Mouse (Mus musculus): ENCODE measurements around the gene Gpd2.

Gene Gpd2

GRCm38 (mm10) chr2:57237475-57237919 lies at the start of gene Gpd2:
Gene Gpd2 (plus strand): TSS chr2:57237635.
- in situ Hi-C loops (cut with MboI; ENCODE audit: unreplicated experiment in 2 of 2) = loop anchor here (10.0 to 25.0 kb wide), 3 partner anchors 53 to 925 kb away; partner anchors contain the start of gene Nr4a2 (in 2 of the 2)

- in situ Hi-C loops (cut with MboI; ENCODE audit: unreplicated experiment in 2 of 2) = loop anchor here (10.0 kb wide), 1 partner anchor 47 kb away; the partner anchor contains the start of gene Gpd2 (in 2 of the 2)
Observed at GRCm38 (mm10) chr2:57188237-57188636, 49.2 kb upstream of the Gpd2 start.

- in situ Hi-C loops (cut with MboI; ENCODE audit: unreplicated experiment in 2 of 2) = no loop called here
Observed at GRCm38 (mm10) chr2:57190884-57191283, 46.6 kb upstream of the Gpd2 start.

DNA sequence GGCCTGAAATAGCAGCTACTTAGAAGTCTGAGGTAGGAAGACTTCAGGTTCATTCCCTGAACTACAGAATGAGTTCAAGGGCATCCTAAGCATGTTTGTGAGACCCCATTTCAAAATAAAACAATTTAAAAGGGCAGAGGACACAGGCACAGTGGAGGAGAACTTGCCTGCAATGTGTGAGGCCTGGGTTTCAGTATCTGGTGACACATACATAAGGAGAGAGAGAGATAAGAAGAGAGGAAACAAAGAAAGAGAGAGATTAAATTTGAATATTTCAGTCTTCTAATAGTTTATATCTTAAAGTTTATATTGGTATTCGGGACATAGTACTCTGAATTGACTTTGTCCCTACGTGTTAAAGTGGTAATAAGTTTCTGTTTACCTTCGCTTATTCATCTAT lies 38.4 kb upstream of the Gpd2 start:
- in situ Hi-C loops (cut with MboI; ENCODE audit: unreplicated experiment in 2 of 2) = no loop called here

GRCm38 (mm10) chr2:57208472-57209083 lies 28.9 kb upstream of the Gpd2 start:
- in situ Hi-C loops (cut with MboI; ENCODE audit: unreplicated experiment in 2 of 2) = no loop called here

- in situ Hi-C loops (cut with MboI; ENCODE audit: unreplicated experiment in 2 of 2) = no loop called here
Observed at GRCm38 (mm10) chr2:57211049-57212001, 26.1 kb upstream of the Gpd2 start.

DNA sequence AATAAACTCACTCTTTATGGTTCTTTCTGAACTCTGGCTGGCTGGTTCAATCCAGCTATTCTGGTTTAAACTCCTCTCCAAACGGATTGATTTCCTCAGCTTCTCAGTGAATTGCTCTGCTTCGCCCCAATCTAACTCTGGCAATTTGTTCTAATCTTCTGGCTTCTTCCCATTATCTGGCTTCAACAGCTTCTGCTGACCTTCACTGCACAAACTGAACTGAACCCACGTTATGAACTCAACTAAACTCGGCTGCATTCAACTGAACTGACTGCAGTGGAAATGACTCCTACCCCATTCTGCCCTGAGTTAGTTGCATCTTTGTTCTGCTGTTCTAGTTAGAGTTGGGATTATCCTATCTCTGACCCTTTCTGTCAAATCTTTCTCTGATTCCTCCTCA lies 24.1 kb upstream of the Gpd2 start:
- in situ Hi-C loops (cut with MboI; ENCODE audit: unreplicated experiment in 2 of 2) = no loop called here

- in situ Hi-C loops (cut with MboI; ENCODE audit: unreplicated experiment in 2 of 2) = no loop called here
Observed at GRCm38 (mm10) chr2:57223288-57224026, 14.0 kb upstream of the Gpd2 start.

- in situ Hi-C loops (cut with MboI; ENCODE audit: unreplicated experiment in 2 of 2) = loop anchor here in 1 of 2 experiments (25.0 kb wide), 1 partner anchor 937 kb away; no protein-coding TSS in a partner anchor
Observed at GRCm38 (mm10) chr2:57225236-57225635, 12.2 kb upstream of the Gpd2 start.

DNA sequence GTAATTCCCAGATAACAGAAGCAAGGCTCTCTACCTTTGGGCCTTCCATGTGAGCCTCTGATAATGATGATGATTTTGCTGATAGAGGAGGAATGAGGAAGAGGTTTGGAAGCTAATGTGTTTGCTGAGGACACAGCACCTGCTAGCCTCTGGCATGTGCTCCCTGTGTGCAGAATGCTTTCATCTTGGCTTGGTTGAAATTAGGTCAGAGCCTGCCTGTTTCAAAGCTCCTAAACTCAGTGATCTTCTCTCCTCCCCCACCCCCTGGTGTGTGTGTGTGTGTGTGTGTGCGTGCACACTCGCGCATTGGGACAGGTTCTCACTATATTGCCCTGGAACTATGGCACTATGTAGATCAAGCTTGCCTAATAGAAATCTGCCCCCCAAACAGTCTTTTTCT lies 10.0 kb upstream of the Gpd2 start:
- in situ Hi-C loops (cut with MboI; ENCODE audit: unreplicated experiment in 2 of 2) = loop anchor here in 1 of 2 experiments (25.0 kb wide), 1 partner anchor 935 kb away; no protein-coding TSS in a partner anchor

- in situ Hi-C loops (cut with MboI; ENCODE audit: unreplicated experiment in 2 of 2) = loop anchor here (10.0 to 25.0 kb wide), 3 partner anchors 45 to 933 kb away; partner anchors contain the start of gene Nr4a2 (in 2 of the 2)
Observed at GRCm38 (mm10) chr2:57229647-57230240, 7.7 kb upstream of the Gpd2 start.

DNA sequence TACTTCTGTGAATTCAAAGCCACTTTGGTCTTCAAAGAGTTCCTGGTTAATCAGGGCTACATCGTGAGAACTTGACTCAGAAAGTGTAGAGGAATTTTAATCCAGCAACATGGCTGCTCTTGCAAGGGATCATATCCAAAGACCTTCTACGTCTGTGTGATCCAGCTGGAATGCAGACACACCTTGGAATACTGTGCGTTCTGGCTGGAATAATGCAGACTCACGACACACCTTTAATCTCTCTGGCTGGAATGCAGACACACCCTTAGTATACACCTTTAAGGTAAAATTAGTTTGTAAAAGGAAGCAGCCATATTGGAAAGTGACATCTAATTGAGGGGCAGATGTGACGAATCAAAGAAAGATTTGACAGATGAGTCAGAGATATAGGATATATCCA lies 6.0 kb upstream of the Gpd2 start:
- in situ Hi-C loops (cut with MboI; ENCODE audit: unreplicated experiment in 2 of 2) = loop anchor here (10.0 to 25.0 kb wide), 3 partner anchors 47 to 931 kb away; partner anchors contain the start of gene Nr4a2 (in 2 of the 2)

DNA sequence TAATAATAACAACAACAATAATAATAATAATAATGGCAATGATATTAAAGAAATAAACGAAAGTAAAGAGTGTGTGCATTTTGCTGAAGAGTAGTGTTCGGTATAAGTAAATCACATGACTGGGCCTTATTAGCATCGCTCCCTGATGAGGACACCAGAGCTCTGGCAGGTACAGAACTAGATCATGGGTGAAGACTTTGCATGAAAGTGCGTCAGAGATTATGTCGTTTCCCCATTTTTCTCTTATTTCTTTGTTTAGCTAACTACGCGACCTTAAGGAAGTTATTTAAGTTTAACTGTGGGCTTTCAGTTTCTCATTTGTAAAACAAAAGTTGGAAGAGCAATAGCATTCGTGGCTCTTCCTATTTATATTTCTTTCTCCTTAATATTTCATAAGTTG lies 5.1 kb upstream of the Gpd2 start:
- in situ Hi-C loops (cut with MboI; ENCODE audit: unreplicated experiment in 2 of 2) = loop anchor here (10.0 to 25.0 kb wide), 3 partner anchors 48 to 930 kb away; partner anchors contain the start of gene Nr4a2 (in 2 of the 2)

- in situ Hi-C loops (cut with MboI; ENCODE audit: unreplicated experiment in 2 of 2) = loop anchor here (10.0 to 25.0 kb wide), 3 partner anchors 51 to 926 kb away; partner anchors contain the start of gene Nr4a2 (in 2 of the 2)
Observed at GRCm38 (mm10) chr2:57236246-57236645, 1.2 kb upstream of the Gpd2 start.

DNA sequence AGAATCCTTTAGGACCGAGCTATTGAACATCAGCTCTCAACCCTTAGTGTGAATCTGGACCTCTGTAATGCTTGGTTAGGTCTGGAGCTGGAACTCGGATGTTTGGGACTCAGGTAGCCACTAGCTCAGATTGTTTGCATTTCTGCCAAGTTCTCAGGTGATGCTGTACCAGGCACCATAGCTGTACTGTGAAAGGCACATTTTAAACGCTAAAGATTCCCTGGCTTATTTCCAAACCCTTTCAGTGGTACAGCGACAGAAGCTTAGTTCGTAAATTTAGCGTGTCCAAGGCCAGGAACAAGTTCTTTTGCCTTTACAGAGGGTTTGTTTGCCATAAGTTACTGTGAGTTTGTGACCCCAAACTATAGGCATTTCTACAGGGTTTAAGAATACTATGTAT lies 409 bp upstream of the Gpd2 start:
- in situ Hi-C loops (cut with MboI; ENCODE audit: unreplicated experiment in 2 of 2) = loop anchor here (10.0 to 25.0 kb wide), 3 partner anchors 52 to 925 kb away; partner anchors contain the start of gene Nr4a2 (in 2 of the 2)

DNA sequence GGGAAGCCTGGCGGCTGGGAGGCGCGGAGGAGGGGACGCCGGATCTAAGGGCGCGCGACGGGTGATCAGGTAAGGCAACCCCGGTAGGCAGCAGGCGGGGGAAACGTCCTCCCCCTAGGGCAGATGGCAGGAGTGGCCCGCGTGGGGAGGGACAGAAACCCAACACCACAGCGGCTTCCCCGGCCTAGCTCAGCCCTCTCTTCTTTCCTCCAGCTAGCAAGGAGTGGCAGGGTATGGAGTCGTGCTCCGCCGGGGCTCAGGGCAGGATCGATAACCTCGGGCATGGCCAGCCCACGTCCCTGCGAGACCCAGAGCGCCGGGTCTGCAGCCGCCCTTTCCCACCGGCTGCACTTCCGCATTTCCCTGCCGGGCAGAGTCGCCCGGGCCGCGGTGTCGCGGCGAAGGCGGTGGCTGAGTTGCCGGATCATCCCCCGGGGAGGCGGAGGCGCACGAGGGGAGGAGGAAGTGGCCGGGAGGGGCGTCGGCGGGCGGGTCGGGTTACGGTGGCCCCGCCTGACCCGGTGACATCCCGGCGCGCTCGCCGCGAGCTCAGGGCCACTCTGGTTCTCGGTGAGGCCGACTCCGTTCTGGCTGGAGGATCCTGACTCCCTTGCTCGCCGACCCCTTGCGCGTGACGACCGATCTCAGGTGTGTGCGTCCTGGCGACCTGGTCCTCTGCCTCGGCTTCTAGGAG lies 632 bp downstream of the Gpd2 start:
- in situ Hi-C loops (cut with MboI; ENCODE audit: unreplicated experiment in 2 of 2) = loop anchor here (10.0 to 25.0 kb wide), 3 partner anchors 53 to 924 kb away; partner anchors contain the start of gene Nr4a2 (in 2 of the 2)

GRCm38 (mm10) chr2:57238614-57239165 lies 1.3 kb downstream of the Gpd2 start:
- in situ Hi-C loops (cut with MboI; ENCODE audit: unreplicated experiment in 2 of 2) = loop anchor here (10.0 to 25.0 kb wide), 3 partner anchors 54 to 924 kb away; partner anchors contain the start of gene Nr4a2 (in 2 of the 2)

DNA sequence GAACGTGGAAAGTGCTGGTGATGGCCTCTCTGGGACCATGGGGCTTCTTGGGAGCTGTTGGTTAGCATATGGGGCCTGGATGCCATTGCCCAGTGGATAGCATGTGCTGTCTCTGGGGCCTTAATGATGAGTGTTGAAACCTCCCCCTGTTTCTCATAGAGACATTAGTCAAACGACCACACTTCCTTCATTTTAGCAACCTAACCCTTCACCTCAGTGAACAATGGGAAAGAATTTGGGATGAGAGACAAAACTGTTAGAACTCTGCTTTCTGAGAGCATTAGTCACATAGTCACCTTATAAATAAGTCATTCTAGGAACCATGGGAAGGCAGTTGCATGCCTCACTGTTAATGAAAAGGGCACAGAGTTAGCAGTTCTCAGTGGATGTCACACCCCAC lies 1.9 kb downstream of the Gpd2 start:
- in situ Hi-C loops (cut with MboI; ENCODE audit: unreplicated experiment in 2 of 2) = loop anchor here (10.0 to 25.0 kb wide), 3 partner anchors 55 to 923 kb away; partner anchors contain the start of gene Nr4a2 (in 2 of the 2)

Data from v-Abl transformed pro-B cells (cell line).